Mouse (Mus musculus) adrenal gland, postnatal 4 days (tissue): ENCODE results near the gene Ephb6. TPM values are rescaled to one million over a fixed set of nuclear protein-coding genes. Genes with fewer than 3 reads are reported as not detected.

Source experiments
- total RNA-seq, 2 experiments: library from RNA; stranded (reverse); gene quantifications; 2 replicates each; pipeline ENCODE4 v1.2.3; 2021

Gene Ephb6
- total RNA-seq, 2 experiments from 2014 or later = 27.5 to 28.7 TPM

Other genes with a start within 250 kb of the Ephb6 start
- gene Prss3, start 227.8 kb upstream of the Ephb6 start, total RNA-seq = 100 to 1,000 TPM in 1 of 2 experiments, not detected in 1; 365 TPM
- gene Gm5771, start 213.1 kb upstream of the Ephb6 start, total RNA-seq = 100 to 1,000 TPM in 1 of 2 experiments, not detected in 1; 290 TPM
- gene Gm10334, start 159.3 kb upstream of the Ephb6 start, total RNA-seq = 100 to 1,000 TPM in 1 of 2 experiments, not detected in 1; 329 TPM
- 100 to 1,000 TPM in 1 of 2 experiments, not detected in 1; 571 TPM for gene Prss1, start 146.6 kb upstream of the Ephb6 start, total RNA-seq
- 100 to 1,000 TPM in 1 of 2 experiments, not detected in 1; 892 TPM for gene Prss2, start 83.7 kb upstream of the Ephb6 start, total RNA-seq
- gene Trpv6, start 30.9 kb downstream of the Ephb6 start, total RNA-seq = 1 to 10 TPM in 1 of 2 experiments, not detected in 1; 1.4 TPM
- gene Trpv5, start 75.3 kb downstream of the Ephb6 start, total RNA-seq = 1 to 10 TPM in 1 of 2 experiments, not detected in 1; 1.2 TPM
- gene Llcfc1, start 78.9 kb downstream of the Ephb6 start, total RNA-seq = not detected
- gene Kel, start 98.9 kb downstream of the Ephb6 start, total RNA-seq = 10 to 100 TPM in 1 of 2 experiments, 1 to 10 TPM in 1; 6.2 to 14.8 TPM
- gene Olfr459, start 169.7 kb downstream of the Ephb6 start, total RNA-seq = not detected
- gene Pip, start 242.1 kb downstream of the Ephb6 start, total RNA-seq = not detected
- not detected for gene Sval2, start 247.5 kb downstream of the Ephb6 start, total RNA-seq